Mouse (Mus musculus) G1E-ER4 (cell line): ENCODE results near the gene Mapkapk2. TPM values are rescaled to one million over a fixed set of nuclear protein-coding genes. Genes with fewer than 3 reads are reported as not detected.

Source experiments
- GATA1 ChIP-seq: IDR thresholded peaks from one replicate; pipeline ENCODE4 v1.8.0; 2012; ENCODE audit warnings: low read length, inconsistent platforms
- polyA plus RNA-seq: library from polyadenylated mRNA; stranded (reverse); fragments of >175 nt; gene quantifications from 2 replicates; pipeline ENCODE4 v1.2.3, GENCODE M21; 2012

Gene Mapkapk2
- polyA plus RNA-seq, 1 experiment: 39.9 TPM

DNA sequence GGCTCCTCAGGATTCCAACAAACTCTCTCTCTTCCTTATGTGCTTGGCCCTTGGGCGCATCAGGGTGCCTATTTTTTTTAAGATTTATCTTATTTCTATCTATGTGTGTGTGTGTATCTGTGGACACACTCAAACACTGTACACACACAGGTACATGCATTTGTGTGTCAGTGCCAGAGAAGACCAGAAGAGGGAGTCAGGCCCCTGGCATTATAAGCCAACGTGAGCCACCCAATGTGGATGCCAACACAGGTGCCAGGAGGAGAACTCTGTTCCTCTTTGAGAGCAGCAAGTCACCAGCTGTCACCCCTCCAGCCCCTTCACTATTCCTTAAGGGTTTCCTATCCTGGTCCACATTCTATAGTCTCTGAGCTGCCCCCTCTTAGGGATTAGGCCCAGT, 21.4 kb upstream of the Mapkapk2 start:
- no peak for TF ChIP-seq GATA1

DNA sequence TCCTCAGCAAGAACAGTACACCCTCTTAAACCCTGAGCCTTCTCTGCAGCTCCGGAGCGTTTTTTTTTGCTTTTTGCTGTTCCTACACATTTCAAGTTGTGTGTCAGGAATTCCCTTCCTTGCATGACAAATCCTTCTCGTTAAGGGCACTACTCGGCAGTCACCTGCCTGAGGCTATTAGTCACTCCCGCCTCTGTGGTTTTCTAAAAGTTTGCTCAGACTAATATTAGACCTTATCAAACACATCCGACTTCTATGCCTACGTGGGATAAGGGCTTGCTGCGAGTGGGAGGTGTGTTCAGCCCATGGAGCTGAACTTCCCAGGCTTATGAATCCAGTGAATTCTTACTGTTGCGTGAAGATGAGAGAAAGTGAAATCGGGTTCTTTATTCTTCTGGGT, 20.9 kb upstream of the Mapkapk2 start:
- TF ChIP-seq GATA1: no peak

GRCm38 (mm10) chr1:131116430-131117011, 18.9 kb upstream of the Mapkapk2 start:
- TF ChIP-seq GATA1: no peak

DNA sequence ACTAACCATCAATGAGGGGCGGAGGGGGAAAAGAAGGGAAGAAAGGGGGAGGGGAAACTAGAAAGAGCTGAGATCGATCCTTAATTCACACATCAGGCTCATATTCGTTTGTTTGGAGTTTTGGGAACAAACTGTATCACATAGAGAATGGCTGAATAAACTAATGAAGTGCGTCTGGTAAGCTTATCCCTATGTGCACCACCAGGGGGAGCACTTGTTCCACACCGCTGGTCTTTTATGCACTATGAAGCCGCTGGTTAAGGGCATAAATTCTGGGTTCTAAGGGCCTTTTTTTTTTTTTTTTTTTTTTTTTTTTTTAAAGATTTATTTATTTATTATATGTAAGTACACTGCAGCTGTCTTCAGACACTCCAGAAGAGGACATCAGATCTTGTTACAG, 18.3 kb upstream of the Mapkapk2 start:
- no peak for TF ChIP-seq GATA1

DNA sequence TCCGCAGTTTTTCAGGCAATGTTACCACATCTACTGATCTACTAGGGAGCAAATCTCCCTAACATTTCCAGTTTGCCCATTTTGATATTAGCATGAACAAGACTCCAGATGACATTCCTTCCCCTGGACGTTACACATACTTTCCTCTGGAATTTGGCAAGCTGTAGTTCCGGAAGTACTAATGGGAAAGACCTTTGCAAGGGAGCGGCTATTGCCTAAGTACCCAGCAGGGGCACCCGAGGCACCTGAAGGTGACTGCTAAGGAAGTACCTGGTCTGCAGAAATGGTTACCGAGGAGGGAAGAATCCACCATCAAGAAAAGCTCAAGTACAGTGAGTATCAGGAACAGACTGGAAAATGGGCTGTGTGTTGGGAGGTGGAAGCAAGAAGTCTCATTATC, 14.9 kb upstream of the Mapkapk2 start:
- no peak for TF ChIP-seq GATA1

GRCm38 (mm10) chr1:131110525-131111106, 13.0 kb upstream of the Mapkapk2 start:
- TF ChIP-seq GATA1: no peak

- TF ChIP-seq GATA1: no peak
Observed at GRCm38 (mm10) chr1:131107575-131108308, 10.1 kb upstream of the Mapkapk2 start.

GRCm38 (mm10) chr1:131103776-131104424, 6.3 kb upstream of the Mapkapk2 start:
- no peak for TF ChIP-seq GATA1

DNA sequence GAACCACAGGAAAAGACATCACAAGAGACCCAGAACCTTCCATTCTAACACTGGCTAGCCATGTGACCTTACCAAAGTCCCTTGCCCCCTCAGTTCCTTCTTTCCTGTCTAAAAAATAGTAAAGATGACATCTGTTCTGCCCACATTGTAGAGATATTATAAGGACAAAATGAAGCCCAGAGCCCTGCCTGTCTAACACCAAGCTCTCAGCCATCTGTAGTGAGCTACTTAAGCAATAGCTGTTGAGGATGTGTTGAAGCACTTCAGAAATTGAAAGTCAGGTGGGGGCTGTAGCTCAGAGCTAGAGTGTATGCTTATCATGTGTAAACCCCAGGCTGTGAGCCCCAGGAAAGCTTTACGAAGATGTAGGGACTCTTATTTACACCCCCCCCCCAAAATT, 3.2 kb upstream of the Mapkapk2 start:
- TF ChIP-seq GATA1: no peak

DNA sequence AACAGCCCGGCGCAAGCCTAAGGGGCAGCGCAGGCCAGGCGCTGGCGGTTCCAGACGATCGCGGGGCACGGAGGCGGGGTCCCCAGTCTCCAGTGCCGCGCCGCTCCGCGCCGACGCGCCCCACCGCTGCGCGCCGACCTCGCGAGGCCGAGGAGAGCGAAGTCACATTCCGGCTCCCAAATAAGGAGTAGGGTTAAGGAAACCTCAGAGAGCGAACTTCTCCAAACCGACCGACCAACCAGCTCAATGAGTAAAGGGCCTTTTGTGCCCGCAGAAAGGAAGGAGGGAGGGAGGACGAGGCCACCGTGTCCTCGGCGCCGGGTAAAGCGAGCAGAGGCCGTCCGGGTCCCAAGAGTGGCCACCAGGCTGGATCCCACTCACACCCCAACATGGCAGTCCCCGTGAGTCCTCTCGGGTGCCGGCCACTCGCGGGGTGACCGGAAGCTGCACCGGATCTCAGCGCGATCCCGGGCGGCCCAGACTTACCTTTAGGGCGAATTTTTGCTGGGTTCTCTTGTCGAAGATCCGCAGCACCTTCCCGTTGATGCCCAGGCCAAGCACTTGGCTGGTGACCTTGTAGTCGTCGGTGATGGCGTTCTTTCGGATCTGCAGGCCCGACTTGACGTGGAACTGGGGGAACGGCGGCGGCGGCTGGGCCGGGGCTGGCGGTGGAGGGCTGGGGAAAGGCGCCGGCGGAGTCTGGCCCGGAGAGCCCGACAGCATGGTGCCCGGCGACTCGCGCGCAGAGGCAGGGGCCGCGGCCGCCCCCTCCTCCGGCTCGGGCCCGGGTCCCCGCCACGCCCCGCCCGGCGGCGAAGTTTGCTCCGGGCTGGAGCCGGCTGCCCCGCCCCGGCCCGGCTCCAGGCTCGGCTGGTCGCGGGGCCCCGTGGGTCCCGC, 575 bp downstream of the Mapkapk2 start:
- TF ChIP-seq GATA1: no peak

GRCm38 (mm10) chr1:131096132-131096695, 1.4 kb downstream of the Mapkapk2 start:
- no peak for TF ChIP-seq GATA1

DNA sequence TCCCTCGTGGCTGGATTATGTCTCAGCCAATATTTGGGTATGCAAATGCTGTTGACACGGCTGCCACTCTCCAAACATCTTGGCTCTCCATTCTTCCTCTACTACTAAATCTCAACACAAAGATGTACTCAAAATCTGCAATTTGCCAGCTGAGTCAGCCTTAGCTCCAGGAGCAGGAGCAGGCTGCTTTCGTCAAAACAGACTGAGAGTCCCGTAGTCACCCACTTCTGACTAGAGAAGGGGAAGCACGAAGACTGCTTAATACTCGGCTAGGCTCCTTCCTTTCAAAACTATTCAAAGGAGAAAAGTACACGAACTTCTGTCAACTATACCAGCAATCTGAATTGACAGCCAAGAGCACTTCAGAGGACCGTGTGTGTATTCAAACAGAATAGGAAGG, 2.1 kb downstream of the Mapkapk2 start:
- TF ChIP-seq GATA1: no peak

GRCm38 (mm10) chr1:131093889-131094288, 3.7 kb downstream of the Mapkapk2 start:
- TF ChIP-seq GATA1: no peak

GRCm38 (mm10) chr1:131092846-131093245, 4.8 kb downstream of the Mapkapk2 start:
- no peak for TF ChIP-seq GATA1

DNA sequence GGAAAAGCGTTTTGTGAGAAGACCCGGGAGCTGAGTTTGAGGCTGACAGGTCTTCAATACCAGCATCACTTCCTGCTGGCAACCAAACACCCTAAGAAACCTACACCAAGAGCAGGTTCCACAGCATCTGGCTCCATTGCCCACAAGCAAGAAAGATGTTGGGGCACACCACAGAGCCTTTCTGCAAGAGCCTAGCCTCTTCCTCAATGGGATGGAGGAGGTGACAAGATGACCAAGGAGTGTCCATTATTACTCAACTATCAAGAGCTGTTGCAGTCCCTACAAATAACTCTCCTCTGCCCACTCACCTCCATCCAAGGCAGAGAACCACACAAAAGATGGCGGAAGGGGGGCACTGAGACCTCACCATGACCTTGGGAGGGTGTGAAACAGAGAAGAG, 5.5 kb downstream of the Mapkapk2 start:
- TF ChIP-seq GATA1: no peak

- TF ChIP-seq GATA1: no peak
Observed at GRCm38 (mm10) chr1:131091481-131091880, 6.1 kb downstream of the Mapkapk2 start.
